Mouse (Mus musculus) bone marrow macrophage, adult 2 months (primary cell): ENCODE results near the gene Fam102a. TPM values are rescaled to one million over a fixed set of nuclear protein-coding genes. Genes with fewer than 3 reads are reported as not detected.

ENCODE experiments used
- H3K27ac ChIP-seq: 2 replicates; pipeline ENCODE4 v1.5.1; 2012; ENCODE audit warnings: low read depth, low read length; ENCODE audit not compliant: insufficient read depth
- H3K4me1 ChIP-seq: 2 replicates; pipeline ENCODE4 v1.6.1; 2012; ENCODE audit warnings: low read length; ENCODE audit not compliant: control insufficient read depth, insufficient read depth
- H3K4me3 ChIP-seq: 2 replicates; pipeline ENCODE4 v1.5.1; 2012; ENCODE audit warnings: mild to moderate bottlenecking, low read length, moderate library complexity; ENCODE audit not compliant: insufficient read depth
- CTCF ChIP-seq: IDR thresholded peaks from 2 replicates; pipeline ENCODE4 v1.5.1; 2012; ENCODE audit warnings: low read depth, mild to moderate bottlenecking, low read length, moderate library complexity
- POLR2A ChIP-seq: IDR thresholded peaks from 2 replicates; pipeline ENCODE4 v1.6.1; 2012; ENCODE audit warnings: mild to moderate bottlenecking, low read depth, low read length, borderline replicate concordance
- polyA plus RNA-seq: library from polyadenylated mRNA; stranded (reverse); fragments of >200 nt; gene quantifications from 2 replicates; pipeline ENCODE4 v1.2.4, GENCODE M21; 2012; ENCODE audit not compliant: missing spikeins, insufficient read depth, insufficient read length

The Fam102a gene
- polyA plus RNA-seq, 1 experiment, result 4.7 TPM

GRCm38 (mm10) chr2:32530479-32530878 lies 4.7 kb upstream of the Fam102a start:
- H3K4me1 ChIP-seq, result peaks cover 9% of the 10 kb centered on the region
- TF ChIP-seq CTCF (no peak), POLR2A (no peak)
- no peak overlapping the region for H3K27ac ChIP-seq
- H3K4me3 ChIP-seq, result no peak overlapping the region

- H3K4me1 ChIP-seq, result peaks cover 22% of the 10 kb centered on the region
- no peak overlapping the region for H3K27ac ChIP-seq
- TF ChIP-seq POLR2A, result no peak
- no peak for TF ChIP-seq CTCF
Measured at GRCm38 (mm10) chr2:32533163-32533562, 2.0 kb upstream of the Fam102a start.

GRCm38 (mm10) chr2:32534061-32534732 lies 935 bp upstream of the Fam102a start:
- Histone ChIP-seq H3K4me1 (peaks cover 22% of the 10 kb centered on the region), H3K4me3 (peak overlapping the region; percentile 68), H3K27ac (peak overlapping the region; percentile 81)
- TF ChIP-seq POLR2A (0 out of 2 replicates have a peak, but pooled peaks have one; percentile 31), CTCF (no peak)

More at GRCm38 (mm10) chr2:32533163-32533562, 2.0 kb upstream of the Fam102a start:
- no peak overlapping the region for H3K4me3 ChIP-seq

- no peak overlapping the region for H3K27ac ChIP-seq
Measured at GRCm38 (mm10) chr2:32535501-32535991, 414 bp downstream of the Fam102a start.

GRCm38 (mm10) chr2:32536086-32536633 lies 1.0 kb downstream of the Fam102a start:
- H3K27ac ChIP-seq, result no peak overlapping the region
- TF ChIP-seq CTCF (no peak), POLR2A (no peak)
- peaks cover 22% of the 10 kb centered on the region for H3K4me1 ChIP-seq
- peak overlapping the region; percentile 89 for H3K4me3 ChIP-seq

More at GRCm38 (mm10) chr2:32535501-32535991, 414 bp downstream of the Fam102a start:
- no peak for TF ChIP-seq CTCF
- no peak for TF ChIP-seq POLR2A
- H3K4me1 ChIP-seq, result peaks cover 22% of the 10 kb centered on the region
- H3K4me3 ChIP-seq, result peak overlapping the region; percentile 89

GRCm38 (mm10) chr2:32536634-32537359 lies 1.7 kb downstream of the Fam102a start:
- Histone ChIP-seq H3K4me1 (peaks cover 22% of the 10 kb centered on the region), H3K27ac (no peak overlapping the region), H3K4me3 (peak overlapping the region; percentile 89)
- no peak for TF ChIP-seq POLR2A
- TF ChIP-seq CTCF, result peak; percentile 60

GRCm38 (mm10) chr2:32537360-32537905 lies 2.3 kb downstream of the Fam102a start:
- H3K27ac ChIP-seq, result no peak overlapping the region
- H3K4me1 ChIP-seq, result peaks cover 22% of the 10 kb centered on the region
- H3K4me3 ChIP-seq, result peak overlapping the region; percentile 89; the same call in 1 of the 2 replicates
- TF ChIP-seq CTCF (no peak), POLR2A (no peak)

GRCm38 (mm10) chr2:32537941-32538340 lies 2.8 kb downstream of the Fam102a start:
- no peak for TF ChIP-seq POLR2A
- Histone ChIP-seq H3K4me3 (no peak overlapping the region), H3K4me1 (peaks cover 22% of the 10 kb centered on the region), H3K27ac (no peak overlapping the region)

- peaks cover 21% of the 10 kb centered on the region for H3K4me1 ChIP-seq
- H3K4me3 ChIP-seq, result no peak overlapping the region
Measured at GRCm38 (mm10) chr2:32538461-32538860, 3.3 kb downstream of the Fam102a start.

More at GRCm38 (mm10) chr2:32538461-32538860, 3.3 kb downstream of the Fam102a start:
- H3K27ac ChIP-seq, result no peak overlapping the region
- TF ChIP-seq CTCF, result no peak
- no peak for TF ChIP-seq POLR2A
